In the genomic region with DNA sequence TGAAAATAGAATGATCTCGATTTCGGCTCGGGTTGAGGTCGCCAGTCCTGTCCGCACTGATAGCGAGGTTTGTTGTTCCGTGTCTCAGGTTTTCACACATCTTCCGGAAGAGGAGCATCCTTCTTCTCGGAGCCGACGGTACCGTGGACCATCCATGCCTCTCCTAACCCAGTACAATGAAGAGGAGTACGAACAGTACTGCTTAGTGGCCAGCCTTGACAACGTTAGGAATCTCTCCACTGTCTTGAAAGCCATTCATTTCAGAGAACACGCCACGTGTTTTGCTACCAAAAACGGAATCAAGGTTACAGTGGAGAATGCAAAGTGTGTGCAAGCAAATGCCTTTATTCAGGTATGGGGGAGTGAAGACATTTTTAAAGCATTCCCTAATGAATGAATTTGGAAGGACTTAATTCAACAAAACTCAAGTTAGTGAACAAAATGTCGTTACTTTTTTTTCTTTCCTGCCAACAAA, we compare ENCODE assay signal across 8 mouse cellular contexts. TPM values are rescaled to one million over a fixed set of nuclear protein-coding genes. Genes with fewer than 3 reads are reported as not detected.
DNase-seq lines count a peak whose midpoint lies in the region; ATAC-seq and TF ChIP-seq lines count a peak whose summit lies in the region.

No protein-coding gene starts in this region.

- peaks cover 8% of the 10 kb centered on the region for H3K36me3 ChIP-seq in lung, embryonic 16.5 days (ENCODE audit: control insufficient read depth, insufficient read depth, low read length)
- H3K36me3 ChIP-seq in limb, embryonic 13.5 days: peaks cover 35% of the 10 kb centered on the region
- H3K36me3 ChIP-seq in small intestine, adult 2 months (ENCODE audit: control insufficient read depth, insufficient read depth, low read length): peaks cover 14% of the 10 kb centered on the region

- peak overlapping the region; percentile 69 for H3K4me3 ChIP-seq in lung, embryonic 16.5 days (ENCODE audit: low read length)
- peak overlapping the region; percentile 96 for H3K4me3 ChIP-seq in embryonic fibroblast, embryonic 13.5 days (ENCODE audit: insufficient read depth, low read length)
- peak overlapping the region; percentile 83 for H3K4me3 ChIP-seq in limb, embryonic 13.5 days
- peak overlapping the region; percentile 85 for H3K4me3 ChIP-seq in small intestine, adult 2 months (ENCODE audit: low read depth, low read length)

- WGBS in lung, embryonic 16.5 days: under 1% methylated on average over 18 of the region's 18 CpGs
- WGBS in limb, embryonic 13.5 days: under 1% methylated on average over 18 of the region's 18 CpGs
- 1% methylated on average over 18 of the region's 18 CpGs for WGBS in small intestine, adult 2 months

- ATAC-seq in lung, embryonic 16.5 days (ENCODE audit: low read depth): peak; percentile 27
- peak; percentile 17 for ATAC-seq in limb, embryonic 13.5 days (ENCODE audit: low FRiP score, low read depth)

- no peaks in the 10 kb centered on the region for H3K9me3 ChIP-seq in lung, embryonic 16.5 days (ENCODE audit: control insufficient read depth, low read length)
- H3K9me3 ChIP-seq in limb, embryonic 13.5 days: no peaks in the 10 kb centered on the region

- DNase-seq in lung, postnatal 36 days: no peak
- DNase-seq in lung, postnatal 25 days (ENCODE audit: low spot score): no peak
- no peak for DNase-seq in embryo, embryonic 10.5 days (ENCODE audit: low spot score)
- no peak for DNase-seq in spleen, postnatal 10 days (ENCODE audit: low spot score in 2 of 2)

- peak overlapping the region; percentile 78; the same call in 1 of the 2 replicates for H3K27ac ChIP-seq in lung, embryonic 16.5 days (ENCODE audit: low read length)
- H3K27ac ChIP-seq in embryonic fibroblast, embryonic 13.5 days (ENCODE audit: insufficient read depth, low read length): no peak overlapping the region
- peak overlapping the region; percentile 79 for H3K27ac ChIP-seq in limb, embryonic 13.5 days
- H3K27ac ChIP-seq in small intestine, adult 2 months (ENCODE audit: insufficient read depth, low read depth, low read length): no peak overlapping the region

- peak overlapping the region; percentile 89 for H3K9ac ChIP-seq in lung, embryonic 16.5 days (ENCODE audit: low read length)
- peak overlapping the region; percentile 87 for H3K9ac ChIP-seq in limb, embryonic 13.5 days

- peak overlapping the region; percentile 88 for H3K4me2 ChIP-seq in lung, embryonic 16.5 days (ENCODE audit: low read depth, low read length)
- H3K4me2 ChIP-seq in limb, embryonic 13.5 days (replicated peaks): peak overlapping the region; percentile 80

- TF ChIP-seq CTCF in embryonic fibroblast, embryonic 13.5 days (IDR thresholded peaks at IDR 0.05; ENCODE audit: borderline replicate concordance, insufficient read depth, low read length): no peak
- no peak for TF ChIP-seq CTCF in small intestine, adult 2 months (IDR thresholded peaks at IDR 0.05; ENCODE audit: extremely low read depth, insufficient read length, insufficient replicate concordance, low read depth, low read length)

- peaks cover 16% of the 10 kb centered on the region for H3K4me1 ChIP-seq in lung, embryonic 16.5 days (replicated peaks; ENCODE audit: control insufficient read depth, insufficient read depth, low read length)
- H3K4me1 ChIP-seq in embryonic fibroblast, embryonic 13.5 days (ENCODE audit: control insufficient read depth, insufficient read depth, low read length): peaks cover 8% of the 10 kb centered on the region
- peaks cover 23% of the 10 kb centered on the region for H3K4me1 ChIP-seq in limb, embryonic 13.5 days
- no peaks in the 10 kb centered on the region; the same call in none of the 2 replicates for H3K4me1 ChIP-seq in small intestine, adult 2 months (ENCODE audit: control insufficient read depth, insufficient read depth, insufficient read length, low read length)

- H3K27me3 ChIP-seq in lung, embryonic 16.5 days (ENCODE audit: control insufficient read depth, insufficient read depth, low read depth, low read length): no peaks in the 10 kb centered on the region
- H3K27me3 ChIP-seq in limb, embryonic 13.5 days: no peaks in the 10 kb centered on the region
- H3K27me3 ChIP-seq in small intestine, adult 2 months (ENCODE audit: control insufficient read depth, insufficient read depth, low read length): no peaks in the 10 kb centered on the region

- TF ChIP-seq POLR2A in embryonic fibroblast, embryonic 13.5 days (IDR thresholded peaks at IDR 0.05; ENCODE audit: low read depth, low read length): no peak
- TF ChIP-seq POLR2A in small intestine, adult 2 months (IDR thresholded peaks at IDR 0.05; ENCODE audit: low read depth, low read length): no peak

RNA-seq across cellular contexts. Expression of a gene that starts 0.6 kb away (rescaled TPM):
- 29.6 and 31.6 TPM in 2 replicates for polyA plus RNA-seq in lung, embryonic 16.5 days (2015; fragmentation: Nextera tagmentation; extraction: Ambion mirVana)
- 18.0 and 18.5 TPM in 2 replicates for polyA plus RNA-seq in embryonic fibroblast, embryonic 13.5 days (2011; ENCODE audit: insufficient read length, low read depth, missing spikeins)
- 36.0 and 38.7 TPM in 2 replicates for polyA plus RNA-seq in limb, embryonic 13.5 days (2015; fragmentation: Nextera tagmentation; extraction: Ambion mirVana)
- polyA plus RNA-seq in small intestine, adult 2 months (2012; rRNA removed): 1.5 and 2.7 TPM in 2 replicates

RNA-seq across cellular contexts. Expression of a gene that starts 0.7 kb away (rescaled TPM):
- polyA plus RNA-seq in lung, embryonic 16.5 days (2015; fragmentation: Nextera tagmentation; extraction: Ambion mirVana): 77.0 and 99.6 TPM in 2 replicates
- 68.5 and 84.4 TPM in 2 replicates for polyA plus RNA-seq in embryonic fibroblast, embryonic 13.5 days (2011; ENCODE audit: insufficient read length, low read depth, missing spikeins)
- polyA plus RNA-seq in limb, embryonic 13.5 days (2015; fragmentation: Nextera tagmentation; extraction: Ambion mirVana): 111 and 114 TPM in 2 replicates
- 0.05 and 0.18 TPM in 2 replicates for polyA plus RNA-seq in small intestine, adult 2 months (2012; rRNA removed)

RNA-seq across cellular contexts. Expression of a gene that starts 16.1 kb away (rescaled TPM):
- 6.9 and 7.7 TPM in 2 replicates for polyA plus RNA-seq in lung, embryonic 16.5 days (2015; fragmentation: Nextera tagmentation; extraction: Ambion mirVana)
- 20.9 and 28.4 TPM in 2 replicates for polyA plus RNA-seq in embryonic fibroblast, embryonic 13.5 days (2011; ENCODE audit: insufficient read length, low read depth, missing spikeins)
- polyA plus RNA-seq in limb, embryonic 13.5 days (2015; fragmentation: Nextera tagmentation; extraction: Ambion mirVana): 12.1 and 12.3 TPM in 2 replicates
- polyA plus RNA-seq in small intestine, adult 2 months (2012; rRNA removed): 0.30 and 0.77 TPM in 2 replicates

Comparison
In these comparisons a context has a peak if more than half of its experiments do, and no peak if none do; other contexts are left out.
1. H3K27ac ChIP-seq: peak in lung, embryonic 16.5 days (single experiment) and limb, embryonic 13.5 days (single experiment); none in embryonic fibroblast, embryonic 13.5 days (single experiment) and small intestine, adult 2 months (single experiment).
2. RNA of a gene that starts 0.7 kb away (polyA plus RNA-seq): 111 to 114 TPM in limb, embryonic 13.5 days, 77.0 to 99.6 TPM in lung, embryonic 16.5 days and 68.5 to 84.4 TPM in embryonic fibroblast, embryonic 13.5 days; 0.05 to 0.18 TPM in small intestine, adult 2 months; every median in the first group is over 10 times any median in the second.
3. Peak in every context shown above with its lines, with median percentiles within 50 percentile points of each other: H3K4me3 ChIP-seq.